Mouse (Mus musculus): ENCODE measurements around the gene Cbfa2t3.

DNA sequence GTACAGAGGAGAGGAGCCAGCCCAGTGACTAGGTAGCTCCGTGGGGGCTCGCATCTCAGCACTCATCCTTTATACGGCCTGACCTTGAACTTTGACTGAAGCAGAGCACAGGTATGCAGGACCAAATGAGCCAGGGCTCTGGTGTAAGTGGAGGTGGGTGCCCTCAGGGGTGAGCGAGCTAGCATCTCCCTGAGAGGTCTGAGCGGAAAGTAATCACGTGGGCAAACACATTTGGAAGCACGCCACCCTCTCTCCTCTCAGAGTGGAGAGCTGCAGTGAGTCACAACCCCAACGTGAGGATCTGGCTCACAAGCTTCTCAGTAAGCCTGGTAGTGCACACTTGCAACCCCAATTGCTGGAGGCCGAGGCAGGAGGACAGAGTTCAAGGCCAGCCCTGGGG is 56.8 kb downstream of the Cbfa2t3 start:
- TF ChIP-seq ZKSCAN1 (IDR thresholded peaks at IDR 0.05; ENCODE audit: low read depth, low read length) (no peak), CTCF (IDR thresholded peaks at IDR 0.05 in 2 of 3, conservative IDR thresholded peaks at IDR 0.05 in 1 of 3; ENCODE audit: control insufficient read depth in 1 of 3, insufficient read depth in 1 of 3, low read depth in 2 of 3, low read length in 3 of 3, poor library complexity in 1 of 3, severe bottlenecking in 1 of 3) (no peak), USF2 (IDR thresholded peaks at IDR 0.05; ENCODE audit: borderline replicate concordance in 1 of 2, insufficient read depth in 1 of 2, low read depth in 1 of 2, low read length in 2 of 2) (no peak), GATA1 (IDR thresholded peaks at IDR 0.05; ENCODE audit: low read depth, low read length) (no peak), EP300 (IDR thresholded peaks at IDR 0.05; ENCODE audit: low read depth in 1 of 2, low read length in 2 of 2) (no peak), POLR2AphosphoS5 (IDR thresholded peaks at IDR 0.05; ENCODE audit: borderline replicate concordance, low read depth, low read length) (no peak), MAZ (IDR thresholded peaks at IDR 0.05; ENCODE audit: low read depth, low read length) (no peak)

Data from MEL (cell line).